Mouse (Mus musculus): Measurements from ENCODE around the gene Cdk19. TPM values are rescaled to one million over a fixed set of nuclear protein-coding genes. Genes with fewer than 3 reads are reported as not detected.
A peak's percentile ranks its signal among the peaks of the same experiment; 100 is the strongest.

The Cdk19 gene
- polyA plus RNA-seq, 1 experiment = 31.0 TPM

- H3K27me3 ChIP-seq (ENCODE audit: control insufficient read depth, insufficient read depth, low read length) = no peaks in the 10 kb centered on the region
- 47% methylated on average over 4 of the region's 4 CpGs for WGBS
- TF ChIP-seq CTCF (IDR thresholded peaks at IDR 0.05; ENCODE audit: borderline replicate concordance, control insufficient read depth, extremely low read depth, insufficient read depth, low read length, poor library complexity) (no peak), POLR2A (IDR thresholded peaks at IDR 0.05; ENCODE audit: control insufficient read depth, extremely low read depth, insufficient read depth, low read length, poor library complexity) (no peak)
- H3K4me3 ChIP-seq (ENCODE audit: control insufficient read depth, insufficient read depth, low read length) = no peak overlapping the region
- no peak overlapping the region for H3K27ac ChIP-seq (ENCODE audit: control insufficient read depth, insufficient read depth, low read length)
- no peak for DNase-seq
- H3K4me1 ChIP-seq (replicated peaks; ENCODE audit: control insufficient read depth, insufficient read depth, low read length) = peaks cover 9% of the 10 kb centered on the region
- peaks cover 11% of the 10 kb centered on the region; the same call in 1 of the 2 replicates for H3K36me3 ChIP-seq (ENCODE audit: control insufficient read depth, insufficient read depth, low read length)
Measured at GRCm38 (mm10) chr10:40400293-40400692, 60.9 kb downstream of the Cdk19 start.

- DNase-seq = no peak
- Histone ChIP-seq H3K36me3 (ENCODE audit: control insufficient read depth, insufficient read depth, low read length) (no peaks in the 10 kb centered on the region), H3K4me3 (ENCODE audit: control insufficient read depth, insufficient read depth, low read length) (no peak overlapping the region), H3K27me3 (ENCODE audit: control insufficient read depth, insufficient read depth, low read length) (no peaks in the 10 kb centered on the region), H3K27ac (ENCODE audit: control insufficient read depth, insufficient read depth, low read length) (no peak overlapping the region), H3K4me1 (replicated peaks; ENCODE audit: control insufficient read depth, insufficient read depth, low read length) (no peaks in the 10 kb centered on the region)
- TF ChIP-seq POLR2A (IDR thresholded peaks at IDR 0.05; ENCODE audit: control insufficient read depth, extremely low read depth, insufficient read depth, low read length, poor library complexity) (no peak), CTCF (IDR thresholded peaks at IDR 0.05; ENCODE audit: borderline replicate concordance, control insufficient read depth, extremely low read depth, insufficient read depth, low read length, poor library complexity) (no peak)
- WGBS = 95% methylated on average over 3 of the region's 3 CpGs
Measured at GRCm38 (mm10) chr10:40406655-40407054, 67.3 kb downstream of the Cdk19 start.

DNA sequence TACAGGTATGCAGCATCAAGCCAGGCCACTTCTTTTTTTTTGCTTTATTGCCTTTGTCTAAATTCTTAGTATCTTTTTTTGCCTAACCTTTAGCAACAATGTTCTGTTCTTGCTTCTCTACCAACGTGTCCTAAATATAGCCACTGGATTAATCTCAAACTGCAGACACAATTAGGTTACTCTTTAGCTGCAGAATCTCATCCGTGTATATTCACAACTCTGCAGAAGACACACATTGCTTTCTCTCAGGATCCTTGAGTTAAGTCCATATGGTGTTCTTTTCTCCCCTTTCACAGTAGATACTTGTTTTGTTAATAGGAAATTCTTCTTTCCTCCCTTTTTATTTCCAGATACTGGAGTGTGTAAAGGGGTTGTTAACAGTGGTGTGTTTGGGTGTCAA, 70.0 kb downstream of the Cdk19 start:
- 97% methylated on average over 2 of the region's 2 CpGs for WGBS
- TF ChIP-seq CTCF (IDR thresholded peaks at IDR 0.05; ENCODE audit: borderline replicate concordance, control insufficient read depth, extremely low read depth, insufficient read depth, low read length, poor library complexity) = no peak
- no peak for TF ChIP-seq POLR2A (IDR thresholded peaks at IDR 0.05; ENCODE audit: control insufficient read depth, extremely low read depth, insufficient read depth, low read length, poor library complexity)
- no peaks in the 10 kb centered on the region for H3K36me3 ChIP-seq (ENCODE audit: control insufficient read depth, insufficient read depth, low read length)

DNA sequence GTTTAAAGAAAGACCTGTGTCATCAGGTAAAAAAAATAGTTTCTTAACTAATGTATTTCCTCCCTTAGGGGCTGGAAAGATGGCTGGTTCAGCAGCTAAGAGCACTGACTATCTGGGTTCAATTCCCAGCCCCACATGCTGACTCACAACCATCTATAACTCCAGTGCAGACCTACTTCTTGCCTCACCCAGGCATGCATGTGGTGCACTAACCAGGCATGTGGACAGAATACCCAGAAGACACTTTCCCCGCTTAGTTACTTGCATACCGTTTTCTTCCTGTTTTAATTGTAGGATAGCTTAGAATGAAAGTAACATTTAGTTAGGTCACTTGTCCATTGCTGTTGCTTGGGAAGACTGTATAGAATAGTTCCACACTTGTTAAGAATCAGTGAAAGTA, 72.0 kb downstream of the Cdk19 start:
- TF ChIP-seq CTCF (IDR thresholded peaks at IDR 0.05; ENCODE audit: borderline replicate concordance, control insufficient read depth, extremely low read depth, insufficient read depth, low read length, poor library complexity) (no peak), POLR2A (IDR thresholded peaks at IDR 0.05; ENCODE audit: control insufficient read depth, extremely low read depth, insufficient read depth, low read length, poor library complexity) (no peak)
- Histone ChIP-seq H3K27ac (ENCODE audit: control insufficient read depth, insufficient read depth, low read length) (no peak overlapping the region), H3K4me1 (replicated peaks; ENCODE audit: control insufficient read depth, insufficient read depth, low read length) (no peaks in the 10 kb centered on the region), H3K36me3 (ENCODE audit: control insufficient read depth, insufficient read depth, low read length) (no peaks in the 10 kb centered on the region), H3K27me3 (ENCODE audit: control insufficient read depth, insufficient read depth, low read length) (no peaks in the 10 kb centered on the region), H3K4me3 (ENCODE audit: control insufficient read depth, insufficient read depth, low read length) (no peak overlapping the region)
- WGBS = 89% methylated on average over 2 of the region's 2 CpGs
- no peak for DNase-seq

More for the DNA sequence above, 70.0 kb downstream of the Cdk19 start:
- DNase-seq = no peak
- Histone ChIP-seq H3K4me1 (replicated peaks; ENCODE audit: control insufficient read depth, insufficient read depth, low read length) (no peaks in the 10 kb centered on the region), H3K27ac (ENCODE audit: control insufficient read depth, insufficient read depth, low read length) (no peak overlapping the region), H3K27me3 (ENCODE audit: control insufficient read depth, insufficient read depth, low read length) (no peaks in the 10 kb centered on the region), H3K4me3 (ENCODE audit: control insufficient read depth, insufficient read depth, low read length) (no peak overlapping the region)

- Histone ChIP-seq H3K27me3 (ENCODE audit: control insufficient read depth, insufficient read depth, low read length) (no peaks in the 10 kb centered on the region), H3K4me3 (ENCODE audit: control insufficient read depth, insufficient read depth, low read length) (no peak overlapping the region), H3K36me3 (ENCODE audit: control insufficient read depth, insufficient read depth, low read length) (no peaks in the 10 kb centered on the region), H3K27ac (ENCODE audit: control insufficient read depth, insufficient read depth, low read length) (no peak overlapping the region), H3K4me1 (replicated peaks; ENCODE audit: control insufficient read depth, insufficient read depth, low read length) (peaks cover 34% of the 10 kb centered on the region)
- WGBS = 91% methylated on average over 7 of the region's 7 CpGs
- no peak for TF ChIP-seq POLR2A (IDR thresholded peaks at IDR 0.05; ENCODE audit: control insufficient read depth, extremely low read depth, insufficient read depth, low read length, poor library complexity)
- no peak for TF ChIP-seq CTCF (IDR thresholded peaks at IDR 0.05; ENCODE audit: borderline replicate concordance, control insufficient read depth, extremely low read depth, insufficient read depth, low read length, poor library complexity)
- no peak for DNase-seq
Measured at GRCm38 (mm10) chr10:40416944-40417343, 77.6 kb downstream of the Cdk19 start.

DNA sequence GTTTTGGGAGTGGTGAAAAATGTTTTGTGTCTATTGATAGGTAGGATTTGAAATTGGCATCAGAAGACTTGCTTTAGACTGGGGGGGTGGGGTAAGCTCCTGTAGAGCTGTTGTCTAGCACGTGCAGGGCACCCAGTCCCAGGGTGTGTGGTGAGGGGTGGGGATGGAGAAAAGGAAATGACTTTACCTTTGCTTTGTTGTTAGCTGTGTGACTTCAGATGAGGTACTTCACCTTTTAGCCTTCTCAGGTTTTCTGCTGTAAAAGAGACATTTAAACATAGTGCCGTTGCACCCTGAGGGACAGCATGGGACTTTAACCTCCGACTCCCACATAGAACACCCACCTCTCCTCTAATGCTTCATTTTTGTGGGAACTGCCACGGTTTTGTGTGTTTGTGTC, 80.5 kb downstream of the Cdk19 start:
- no peaks in the 10 kb centered on the region for H3K27me3 ChIP-seq (ENCODE audit: control insufficient read depth, insufficient read depth, low read length)
- TF ChIP-seq CTCF (IDR thresholded peaks at IDR 0.05; ENCODE audit: borderline replicate concordance, control insufficient read depth, extremely low read depth, insufficient read depth, low read length, poor library complexity) (no peak), POLR2A (IDR thresholded peaks at IDR 0.05; ENCODE audit: control insufficient read depth, extremely low read depth, insufficient read depth, low read length, poor library complexity) (no peak)
- peak overlapping the region; percentile 79 for H3K27ac ChIP-seq (ENCODE audit: control insufficient read depth, insufficient read depth, low read length)
- H3K36me3 ChIP-seq (ENCODE audit: control insufficient read depth, insufficient read depth, low read length) = no peaks in the 10 kb centered on the region
- no peak overlapping the region for H3K4me3 ChIP-seq (ENCODE audit: control insufficient read depth, insufficient read depth, low read length)
- H3K4me1 ChIP-seq (replicated peaks; ENCODE audit: control insufficient read depth, insufficient read depth, low read length) = peaks cover 44% of the 10 kb centered on the region
- WGBS = 7% methylated on average over 4 of the region's 4 CpGs
- DNase-seq = peak; percentile 67

DNA sequence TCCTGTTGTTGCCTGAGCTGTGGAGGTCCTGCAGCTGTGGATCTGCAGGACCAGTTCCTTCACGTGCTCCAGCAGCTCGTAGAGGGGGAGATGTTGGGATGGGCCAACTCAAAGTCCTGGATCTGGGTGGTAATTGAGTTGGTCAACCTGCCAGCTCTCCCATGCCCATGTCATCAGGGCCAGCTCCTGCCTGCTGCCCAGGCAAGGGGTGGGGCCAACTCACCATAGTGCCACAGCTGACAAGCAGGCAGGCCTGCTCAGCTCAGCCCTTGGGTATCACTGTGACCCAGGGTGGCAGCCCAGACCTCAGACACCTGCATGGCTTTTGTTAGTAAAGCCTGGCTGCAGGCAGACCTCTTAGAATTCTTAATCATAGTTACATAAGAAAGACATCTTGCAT, 81.3 kb downstream of the Cdk19 start:
- no peaks in the 10 kb centered on the region for H3K27me3 ChIP-seq (ENCODE audit: control insufficient read depth, insufficient read depth, low read length)
- H3K4me1 ChIP-seq (replicated peaks; ENCODE audit: control insufficient read depth, insufficient read depth, low read length) = peaks cover 49% of the 10 kb centered on the region
- TF ChIP-seq POLR2A (IDR thresholded peaks at IDR 0.05; ENCODE audit: control insufficient read depth, extremely low read depth, insufficient read depth, low read length, poor library complexity) (no peak), CTCF (IDR thresholded peaks at IDR 0.05; ENCODE audit: borderline replicate concordance, control insufficient read depth, extremely low read depth, insufficient read depth, low read length, poor library complexity) (0 out of 2 replicates have a peak, but pooled peaks have one; percentile 33)
- peak overlapping the region; percentile 76 for H3K27ac ChIP-seq (ENCODE audit: control insufficient read depth, insufficient read depth, low read length)
- no peak overlapping the region for H3K4me3 ChIP-seq (ENCODE audit: control insufficient read depth, insufficient read depth, low read length)
- no peak for DNase-seq
- H3K36me3 ChIP-seq (ENCODE audit: control insufficient read depth, insufficient read depth, low read length) = no peaks in the 10 kb centered on the region
- WGBS = 52% methylated on average over 2 of the region's 2 CpGs

All from thymus, adult 2 months (tissue).